Mouse (Mus musculus) kidney, embryonic 15.5 days (tissue): ENCODE measurements around the gene Bnip1. TPM values are rescaled to one million over a fixed set of nuclear protein-coding genes. Genes with fewer than 3 reads are reported as not detected.

ENCODE experiments used
- ATAC-seq: fragments of 200-750 bp; cut with Nextera tagmentation; replicated peaks from 2 replicates; pipeline ENCODE4 v1.8.0; 2017; ENCODE audit warnings: moderate TSS enrichment; ENCODE audit not compliant: low FRiP score
- H3K27ac ChIP-seq: fragments of 300-500 bp; sonication (generic); 2 replicates; pipeline ENCODE4 v1.5.1; 2015; ENCODE audit warnings: mild to moderate bottlenecking, inconsistent platforms
- H3K27me3 ChIP-seq: fragments of 300-500 bp; sonication (generic); 2 replicates; pipeline ENCODE4 v1.6.1; 2015; ENCODE audit warnings: inconsistent platforms
- H3K36me3 ChIP-seq: fragments of 300-500 bp; sonication (generic); 2 replicates; pipeline ENCODE4 v1.6.1; 2015; ENCODE audit warnings: inconsistent platforms
- H3K4me1 ChIP-seq: fragments of 300-500 bp; sonication (generic); 2 replicates; pipeline ENCODE4 v1.6.1; 2015; ENCODE audit warnings: inconsistent platforms
- H3K4me2 ChIP-seq: fragments of 300-500 bp; sonication (generic); 2 replicates; pipeline ENCODE4 v1.6.1; 2015; ENCODE audit warnings: moderate library complexity, mild to moderate bottlenecking, inconsistent platforms
- H3K4me3 ChIP-seq: fragments of 300-500 bp; sonication (generic); replicated peaks from 2 replicates; pipeline ENCODE4 v1.5.1; 2015; ENCODE audit warnings: mild to moderate bottlenecking, inconsistent platforms
- H3K9ac ChIP-seq: fragments of 300-500 bp; sonication (generic); 2 replicates; pipeline ENCODE4 v1.6.1; 2015; ENCODE audit warnings: mild to moderate bottlenecking, inconsistent platforms
- H3K9me3 ChIP-seq: fragments of 300-500 bp; sonication (generic); replicated peaks from 2 replicates; pipeline ENCODE4 v1.6.1; 2016; ENCODE audit warnings: inconsistent platforms
- WGBS: fragments of 180-500 bp; shearing (Covaris S2); methylation state at CpG from one replicate; pipeline ENCODE4 v1.1.7; 2015; ENCODE audit warnings: mixed read lengths; 5-methylcytosine and 5-hydroxymethylcytosine counted together
- polyA plus RNA-seq: library from polyadenylated mRNA; unstranded; fragments of >200 nt; fragmentation: Nextera tagmentation; extraction: Ambion mirVana; gene quantifications from 2 replicates; pipeline ENCODE4 v1.2.1, GENCODE M21; 2015

Gene Bnip1
- 51.3 and 52.3 TPM in 2 replicates for polyA plus RNA-seq

- peak within 1 kb of the TSS; percentile 72 for H3K9ac ChIP-seq
- H3K4me3 ChIP-seq = peak within 1 kb of the TSS; percentile 79
- ATAC-seq = peak; percentile 89
- under 1% methylated on average over 40 of the region's 42 CpGs for WGBS
- no peaks in the 10 kb centered on the region for H3K27me3 ChIP-seq
- H3K4me1 ChIP-seq = peaks cover 7% of the 10 kb centered on the region
- H3K27ac ChIP-seq = peak within 1 kb of the TSS; percentile 98
- H3K36me3 ChIP-seq = peaks cover 27% of the 10 kb centered on the region
- no peaks in the 10 kb centered on the region for H3K9me3 ChIP-seq
- peak within 1 kb of the TSS; percentile 81 for H3K4me2 ChIP-seq
Measured at GRCm38 (mm10) chr17:26780750-26781571, at the start of gene Bnip1. Gene Bnip1, plus strand, starts transcription at chr17:26781066.

GRCm38 (mm10) chr17:26742581-26742980 is 38.3 kb upstream of the Bnip1 start:
- no peaks in the 10 kb centered on the region for H3K27me3 ChIP-seq
- no peaks in the 10 kb centered on the region for H3K4me1 ChIP-seq
- H3K4me2 ChIP-seq = no peak overlapping the region
- H3K36me3 ChIP-seq = peaks cover 11% of the 10 kb centered on the region; the same call in 1 of the 2 replicates
- no peak for ATAC-seq
- no peak overlapping the region for H3K27ac ChIP-seq
- H3K9me3 ChIP-seq = no peaks in the 10 kb centered on the region
- H3K4me3 ChIP-seq = no peak overlapping the region
- 56% methylated on average over 4 of the region's 4 CpGs for WGBS
- no peak overlapping the region for H3K9ac ChIP-seq

GRCm38 (mm10) chr17:26743294-26743693 is 37.6 kb upstream of the Bnip1 start:
- H3K27ac ChIP-seq = no peak overlapping the region
- WGBS = 76% methylated on average over 1 of the region's 1 CpGs
- ATAC-seq = no peak

GRCm38 (mm10) chr17:26749975-26750374 is 30.9 kb upstream of the Bnip1 start:
- ATAC-seq = no peak
- Histone ChIP-seq H3K4me1 (no peaks in the 10 kb centered on the region), H3K27ac (no peak overlapping the region), H3K4me2 (no peak overlapping the region), H3K4me3 (no peak overlapping the region), H3K9me3 (no peaks in the 10 kb centered on the region), H3K36me3 (no peaks in the 10 kb centered on the region), H3K9ac (no peak overlapping the region), H3K27me3 (no peaks in the 10 kb centered on the region)
- 89% methylated on average over 3 of the region's 3 CpGs for WGBS

More at GRCm38 (mm10) chr17:26743294-26743693, 37.6 kb upstream of the Bnip1 start:
- Histone ChIP-seq H3K9ac (no peak overlapping the region), H3K9me3 (no peaks in the 10 kb centered on the region), H3K4me2 (no peak overlapping the region), H3K36me3 (peaks cover 11% of the 10 kb centered on the region; the same call in 1 of the 2 replicates), H3K27me3 (no peaks in the 10 kb centered on the region), H3K4me3 (no peak overlapping the region), H3K4me1 (no peaks in the 10 kb centered on the region)

GRCm38 (mm10) chr17:26752297-26752696 is 28.6 kb upstream of the Bnip1 start:
- Histone ChIP-seq H3K9me3 (no peaks in the 10 kb centered on the region), H3K4me1 (no peaks in the 10 kb centered on the region), H3K4me2 (no peak overlapping the region), H3K27me3 (no peaks in the 10 kb centered on the region), H3K36me3 (no peaks in the 10 kb centered on the region), H3K27ac (no peak overlapping the region), H3K9ac (no peak overlapping the region), H3K4me3 (no peak overlapping the region)
- no peak for ATAC-seq
- WGBS = 90% methylated on average over 1 of the region's 1 CpGs

GRCm38 (mm10) chr17:26753476-26753875 is 27.4 kb upstream of the Bnip1 start:
- Histone ChIP-seq H3K4me2 (no peak overlapping the region), H3K4me1 (no peaks in the 10 kb centered on the region), H3K36me3 (no peaks in the 10 kb centered on the region), H3K4me3 (no peak overlapping the region), H3K9me3 (no peaks in the 10 kb centered on the region), H3K9ac (no peak overlapping the region), H3K27ac (no peak overlapping the region), H3K27me3 (no peaks in the 10 kb centered on the region)
- ATAC-seq = no peak
- WGBS = 83% methylated on average over 2 of the region's 2 CpGs

- Histone ChIP-seq H3K27ac (no peak overlapping the region), H3K9ac (no peak overlapping the region), H3K27me3 (no peaks in the 10 kb centered on the region), H3K9me3 (no peaks in the 10 kb centered on the region), H3K4me1 (no peaks in the 10 kb centered on the region), H3K36me3 (peaks cover 11% of the 10 kb centered on the region), H3K4me2 (no peak overlapping the region), H3K4me3 (no peak overlapping the region)
- no peak for ATAC-seq
- WGBS = 87% methylated on average over 5 of the region's 5 CpGs
Measured at GRCm38 (mm10) chr17:26767100-26767753, 13.6 kb upstream of the Bnip1 start.

- H3K4me1 ChIP-seq = no peaks in the 10 kb centered on the region
- peaks cover 11% of the 10 kb centered on the region for H3K36me3 ChIP-seq
- no peak overlapping the region for H3K27ac ChIP-seq
- 79% methylated on average over 2 of the region's 2 CpGs for WGBS
- no peaks in the 10 kb centered on the region for H3K9me3 ChIP-seq
- no peaks in the 10 kb centered on the region for H3K27me3 ChIP-seq
- ATAC-seq = no peak
- H3K4me2 ChIP-seq = no peak overlapping the region
- H3K4me3 ChIP-seq = no peak overlapping the region
- H3K9ac ChIP-seq = no peak overlapping the region
Measured at GRCm38 (mm10) chr17:26767754-26768124, 13.1 kb upstream of the Bnip1 start.

- Histone ChIP-seq H3K36me3 (no peaks in the 10 kb centered on the region), H3K27me3 (no peaks in the 10 kb centered on the region), H3K9ac (no peak overlapping the region), H3K4me1 (no peaks in the 10 kb centered on the region), H3K9me3 (no peaks in the 10 kb centered on the region), H3K4me2 (no peak overlapping the region), H3K4me3 (no peak overlapping the region), H3K27ac (no peak overlapping the region)
- ATAC-seq = no peak
- WGBS = 56% methylated on average over 10 of the region's 10 CpGs
Measured at GRCm38 (mm10) chr17:26776211-26776610, 4.7 kb upstream of the Bnip1 start.

GRCm38 (mm10) chr17:26778001-26778400 is 2.9 kb upstream of the Bnip1 start:
- H3K4me3 ChIP-seq = no peak overlapping the region
- 92% methylated on average over 4 of the region's 4 CpGs for WGBS
- H3K9me3 ChIP-seq = no peaks in the 10 kb centered on the region
- H3K4me2 ChIP-seq = no peak overlapping the region
- H3K27me3 ChIP-seq = no peaks in the 10 kb centered on the region
- no peak overlapping the region for H3K27ac ChIP-seq
- peaks cover under 1% of the 10 kb centered on the region for H3K36me3 ChIP-seq
- peaks cover 7% of the 10 kb centered on the region for H3K4me1 ChIP-seq
- no peak overlapping the region for H3K9ac ChIP-seq
- ATAC-seq = no peak

GRCm38 (mm10) chr17:26778430-26779100 is 2.3 kb upstream of the Bnip1 start:
- 94% methylated on average over 3 of the region's 3 CpGs for whole genome bisulfite sequencing
- Histone ChIP-seq H3K4me2 (no peak overlapping the region), H3K27me3 (no peaks in the 10 kb centered on the region)

GRCm38 (mm10) chr17:26779471-26779870 is 1.4 kb upstream of the Bnip1 start:
- Histone ChIP-seq H3K9me3 (no peaks in the 10 kb centered on the region), H3K4me3 (no peak overlapping the region), H3K9ac (no peak overlapping the region), H3K4me1 (peaks cover 7% of the 10 kb centered on the region), H3K27ac (no peak overlapping the region), H3K36me3 (peaks cover 15% of the 10 kb centered on the region), H3K27me3 (no peaks in the 10 kb centered on the region), H3K4me2 (no peak overlapping the region)
- no peak for ATAC-seq
- 89% methylated on average over 2 of the region's 2 CpGs for WGBS

More at GRCm38 (mm10) chr17:26778430-26779100, 2.3 kb upstream of the Bnip1 start:
- Histone ChIP-seq H3K9ac (no peak overlapping the region), H3K27ac (no peak overlapping the region), H3K9me3 (no peaks in the 10 kb centered on the region), H3K4me1 (peaks cover 7% of the 10 kb centered on the region), H3K36me3 (peaks cover 6% of the 10 kb centered on the region), H3K4me3 (no peak overlapping the region)
- no peak for ATAC-seq
